Mouse (Mus musculus) G1E-ER4 (cell line): ENCODE data around the gene Pkd1l1. TPM values are rescaled to one million over a fixed set of nuclear protein-coding genes. Genes with fewer than 3 reads are reported as not detected.

Experiments used
- GATA1 ChIP-seq: IDR thresholded peaks from one replicate; pipeline ENCODE4 v1.8.0; 2012; ENCODE audit warnings: low read length, inconsistent platforms
- polyA plus RNA-seq: library from polyadenylated mRNA; stranded (reverse); fragments of >175 nt; gene quantifications from 2 replicates; pipeline ENCODE4 v1.2.3, GENCODE M21; 2012

The Pkd1l1 gene
- polyA plus RNA-seq, result not detected in 2 replicates

GRCm38 (mm10) chr11:8973166-8973565, at the start of gene Pkd1l1:
TSS of gene Pkd1l1 (minus strand) at chr11:8973266.
- no peak for TF ChIP-seq GATA1

GRCm38 (mm10) chr11:9020207-9020606, 47.1 kb upstream of the Pkd1l1 start:
- no peak for TF ChIP-seq GATA1

GRCm38 (mm10) chr11:9018491-9019267, 45.6 kb upstream of the Pkd1l1 start:
- no peak for TF ChIP-seq GATA1

- TF ChIP-seq GATA1, result no peak
These were observed 41.7 kb upstream of the Pkd1l1 start for GRCm38 (mm10) chr11:9014740-9015139.

- no peak for TF ChIP-seq GATA1
These were observed 38.3 kb upstream of the Pkd1l1 start for GRCm38 (mm10) chr11:9011348-9011747.

GRCm38 (mm10) chr11:9010853-9011339, 37.8 kb upstream of the Pkd1l1 start, which contains the start of gene Hus1:
TSS of gene Hus1 (minus strand) at chr11:9011191.
- TF ChIP-seq GATA1, result no peak

GRCm38 (mm10) chr11:9010416-9010815, 37.4 kb upstream of the Pkd1l1 start:
- TF ChIP-seq GATA1, result no peak

GRCm38 (mm10) chr11:9008761-9009160, 35.7 kb upstream of the Pkd1l1 start:
- no peak for TF ChIP-seq GATA1

- no peak for TF ChIP-seq GATA1
These were observed 15.0 kb upstream of the Pkd1l1 start for GRCm38 (mm10) chr11:8988084-8988483.

GRCm38 (mm10) chr11:8986058-8986457, 13.0 kb upstream of the Pkd1l1 start:
- no peak for TF ChIP-seq GATA1

GRCm38 (mm10) chr11:8983237-8983861, 10.3 kb upstream of the Pkd1l1 start:
- no peak for TF ChIP-seq GATA1

- no peak for TF ChIP-seq GATA1
These were observed 5.1 kb upstream of the Pkd1l1 start for GRCm38 (mm10) chr11:8978154-8978553.

- TF ChIP-seq GATA1, result no peak
These were observed 973 bp downstream of the Pkd1l1 start for GRCm38 (mm10) chr11:8972093-8972492.

- TF ChIP-seq GATA1, result peak; percentile 75
These were observed 2.6 kb downstream of the Pkd1l1 start for GRCm38 (mm10) chr11:8970509-8970908.

- TF ChIP-seq GATA1, result no peak
These were observed 5.0 kb downstream of the Pkd1l1 start for GRCm38 (mm10) chr11:8968094-8968493.

- TF ChIP-seq GATA1, result no peak
These were observed 14.5 kb downstream of the Pkd1l1 start for GRCm38 (mm10) chr11:8958572-8958971.

GRCm38 (mm10) chr11:8958108-8958507, 15.0 kb downstream of the Pkd1l1 start:
- no peak for TF ChIP-seq GATA1
